Mouse (Mus musculus) thymus, postnatal 36 days (tissue): ENCODE data around the gene Plxnb2.

Experiments used
- DNase-seq, 2 experiments: peaks; one replicate each; pipeline ENCODE4 v3.0.0; 2022; ENCODE audit warnings: mixed read lengths in 2 of 2

Gene Plxnb2

DNA sequence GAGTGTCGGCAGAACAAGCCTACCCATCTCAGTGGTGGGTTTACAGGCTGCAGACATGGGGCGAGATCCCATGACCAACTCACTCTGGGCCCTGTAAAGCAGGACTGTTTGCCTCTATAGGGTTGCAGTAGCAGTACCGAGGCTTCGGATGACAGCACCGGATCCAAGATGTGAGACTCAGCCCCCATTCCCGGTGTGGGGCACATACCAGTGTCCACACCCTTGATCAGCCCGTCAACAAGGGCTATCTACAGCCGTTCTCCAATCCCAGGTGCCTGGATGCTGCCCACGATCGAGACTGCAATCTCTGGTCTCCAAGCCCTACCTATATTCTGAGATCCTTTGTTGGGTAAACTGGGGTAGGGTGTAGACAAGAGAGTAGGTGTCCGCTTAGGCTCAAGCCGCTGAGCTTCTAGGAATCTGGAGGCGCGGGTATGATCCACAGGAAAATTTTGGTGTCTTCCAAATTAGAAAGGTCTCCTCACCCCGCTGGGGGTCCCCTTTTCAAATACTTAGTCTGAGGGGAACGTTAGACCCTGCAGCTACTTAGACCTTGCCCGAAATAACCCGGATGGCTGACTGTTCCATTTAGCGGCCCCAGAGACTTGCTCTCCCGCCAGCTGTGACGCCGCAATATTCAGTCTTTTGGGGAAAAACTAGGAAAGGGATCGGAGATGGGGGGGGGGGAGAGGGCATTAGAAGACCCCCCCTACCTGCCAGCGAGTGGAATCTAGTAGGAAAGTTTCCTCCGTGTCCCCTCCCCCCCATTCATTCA is 31.9 kb downstream of the Plxnb2 start:
- DNase-seq: no peak

DNA sequence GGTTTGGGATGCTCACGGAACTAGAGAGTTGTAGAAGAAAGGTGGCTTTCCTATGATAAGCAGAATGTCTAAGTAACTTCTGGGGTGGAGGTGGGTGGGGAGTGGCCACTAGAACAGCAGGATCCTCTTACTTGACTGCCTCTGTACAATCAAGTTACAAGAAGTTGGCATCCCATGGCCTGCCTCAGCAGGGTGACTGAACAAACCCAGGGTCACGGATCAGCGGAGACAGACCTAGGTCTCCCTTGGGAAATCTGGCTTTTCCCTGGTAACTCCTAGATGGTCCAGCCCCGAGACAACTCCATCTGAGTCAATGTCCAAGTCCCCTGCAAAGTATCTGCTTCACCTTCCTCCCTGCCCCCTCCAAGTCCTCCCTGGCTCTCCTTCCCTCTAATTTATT is 32.7 kb downstream of the Plxnb2 start:
- DNase-seq: no peak

DNA sequence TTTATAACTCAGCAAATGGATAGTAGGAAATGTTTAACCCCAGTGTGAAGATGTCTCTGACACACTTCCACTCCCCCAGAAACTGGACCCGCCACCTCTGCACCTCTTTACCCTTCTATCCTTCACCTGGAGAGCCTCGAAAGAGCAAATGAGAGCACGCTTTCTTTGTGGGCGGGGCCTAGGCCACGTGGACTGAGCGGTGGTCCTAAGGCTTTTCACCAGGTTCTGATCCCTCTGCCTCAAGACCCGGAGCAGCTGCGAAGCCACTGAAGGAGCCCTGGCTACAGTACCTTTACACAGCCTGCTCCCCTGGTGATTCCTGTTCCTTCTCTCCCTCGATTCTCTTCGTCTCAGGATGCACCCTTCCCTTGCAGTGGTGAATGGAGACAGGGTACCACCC is 33.1 kb downstream of the Plxnb2 start:
- DNase-seq: no peak

DNA sequence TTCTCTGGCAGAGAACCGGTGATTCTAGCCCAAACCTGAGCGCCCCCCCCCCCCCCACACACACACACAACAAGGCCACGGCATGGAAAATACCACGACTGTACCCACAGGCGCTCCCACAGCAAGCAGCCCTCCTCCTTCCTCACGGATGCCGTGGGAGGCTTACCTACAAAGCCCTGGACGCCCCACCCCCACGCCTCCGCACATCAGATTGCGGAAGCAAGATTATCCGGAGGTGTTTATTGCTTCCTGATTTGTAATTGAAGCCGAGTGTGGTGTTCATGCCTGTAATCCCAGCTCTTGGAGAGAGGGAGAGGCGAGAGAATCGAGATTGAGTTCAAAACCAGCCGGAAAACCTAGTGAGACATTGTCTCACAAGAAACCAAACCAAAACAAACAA is 33.6 kb downstream of the Plxnb2 start:
- peak; percentile 74 to 82 for DNase-seq

DNA sequence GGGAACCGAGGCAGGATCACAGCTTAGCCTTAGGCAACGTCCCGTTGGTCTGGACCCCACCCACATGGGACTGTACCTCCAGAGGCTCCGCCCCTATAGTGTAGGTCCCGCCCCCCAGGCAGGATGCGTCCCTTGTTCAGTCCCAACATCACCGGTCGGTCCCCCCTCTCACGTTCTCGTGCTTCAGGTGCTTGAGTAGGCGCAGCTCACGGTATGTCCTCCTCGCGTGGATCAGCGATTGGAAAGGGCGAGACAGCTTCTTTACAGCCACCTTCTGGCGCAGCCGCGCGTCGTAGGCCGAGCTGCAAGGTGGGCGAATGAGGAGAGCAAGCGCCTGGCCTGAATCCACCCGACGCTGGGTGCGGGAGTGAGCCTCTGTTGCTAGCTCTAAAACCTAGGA is 34.1 kb downstream of the Plxnb2 start:
- DNase-seq: peak; percentile 64 to 75

DNA sequence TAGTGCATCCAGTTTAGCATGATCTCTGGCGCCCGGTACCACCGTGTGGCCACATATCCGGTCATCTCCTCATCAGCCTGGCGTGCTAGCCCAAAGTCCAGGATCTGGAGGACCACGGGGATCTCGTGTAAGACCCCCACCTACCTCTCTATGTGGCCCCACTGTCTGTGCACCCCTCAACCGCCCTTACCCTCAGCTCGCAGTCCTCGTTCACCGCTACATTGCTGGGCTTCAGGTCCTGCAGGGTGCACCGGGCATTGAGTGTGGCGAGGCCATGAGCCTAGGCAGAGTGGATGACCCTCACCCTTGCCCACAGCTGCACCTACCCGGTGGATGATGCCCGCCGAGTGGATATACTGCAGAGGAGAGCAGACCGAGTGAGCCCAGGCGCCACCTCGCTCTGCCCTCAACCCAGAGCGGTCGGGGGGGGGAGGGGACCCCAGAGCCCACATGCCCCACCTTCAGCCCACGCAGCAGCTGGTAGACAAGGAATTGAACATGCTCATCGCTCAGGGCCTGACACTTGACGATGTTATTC is 34.7 kb downstream of the Plxnb2 start:
- DNase-seq: peak in 1 of 2 experiments; percentile 9

DNA sequence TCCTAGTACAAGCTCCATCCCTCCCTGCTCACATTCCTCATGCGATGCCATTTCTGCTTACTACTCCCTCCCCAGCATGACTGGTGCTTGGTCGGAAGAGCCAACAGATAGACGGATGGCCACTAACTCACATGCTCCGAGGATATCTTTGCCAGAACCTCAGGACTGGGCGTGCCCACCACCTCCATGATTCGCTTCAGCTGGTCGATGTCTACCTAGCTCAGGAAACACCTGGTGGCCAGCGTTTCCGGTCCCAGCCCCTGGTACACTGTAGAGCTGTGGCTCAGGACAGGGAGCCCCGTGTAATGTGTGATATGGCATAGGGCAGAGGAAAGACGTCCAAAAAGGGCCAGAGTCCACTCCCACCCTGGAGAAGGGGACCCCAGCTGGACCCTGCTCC is 35.6 kb downstream of the Plxnb2 start:
- no peak for DNase-seq

DNA sequence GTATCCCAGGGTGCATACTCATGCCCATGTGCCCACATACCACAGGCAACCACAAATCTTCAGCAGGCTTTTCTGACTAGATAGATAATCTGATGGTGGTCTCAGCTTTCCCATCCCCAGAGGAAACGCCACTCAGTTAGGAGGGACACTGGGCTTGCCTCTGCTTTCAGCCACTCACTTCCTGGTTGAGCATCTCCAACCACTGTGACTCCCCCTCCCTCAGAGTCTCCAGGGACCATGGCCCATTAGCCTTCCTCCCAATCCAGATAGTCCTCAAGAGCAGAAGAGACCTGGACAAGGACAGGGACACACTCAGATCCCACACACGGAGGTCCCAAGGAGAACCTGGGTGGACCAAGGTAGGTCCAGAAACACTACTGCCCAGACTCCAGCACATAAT is 37.5 kb downstream of the Plxnb2 start:
- no peak for DNase-seq

DNA sequence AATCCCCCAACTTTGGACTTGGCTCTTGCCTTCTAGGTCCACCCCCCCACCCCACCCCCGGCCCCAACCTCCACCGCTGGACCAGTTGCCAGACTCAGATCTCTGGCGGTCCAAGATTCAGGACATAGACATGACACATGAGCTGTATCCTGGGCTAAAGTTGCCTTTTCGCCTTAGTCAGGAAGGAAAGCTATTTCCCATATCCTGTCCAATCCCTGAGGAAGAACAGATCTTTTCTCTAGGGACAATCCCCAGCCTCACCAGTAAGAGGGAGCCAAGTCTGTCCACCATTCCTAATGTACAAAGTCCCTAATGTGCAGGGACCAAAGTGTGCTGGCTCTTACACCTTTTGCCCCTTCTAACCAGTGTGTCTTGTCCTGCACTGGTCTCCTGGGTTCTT is 38.7 kb downstream of the Plxnb2 start:
- no peak for DNase-seq

DNA sequence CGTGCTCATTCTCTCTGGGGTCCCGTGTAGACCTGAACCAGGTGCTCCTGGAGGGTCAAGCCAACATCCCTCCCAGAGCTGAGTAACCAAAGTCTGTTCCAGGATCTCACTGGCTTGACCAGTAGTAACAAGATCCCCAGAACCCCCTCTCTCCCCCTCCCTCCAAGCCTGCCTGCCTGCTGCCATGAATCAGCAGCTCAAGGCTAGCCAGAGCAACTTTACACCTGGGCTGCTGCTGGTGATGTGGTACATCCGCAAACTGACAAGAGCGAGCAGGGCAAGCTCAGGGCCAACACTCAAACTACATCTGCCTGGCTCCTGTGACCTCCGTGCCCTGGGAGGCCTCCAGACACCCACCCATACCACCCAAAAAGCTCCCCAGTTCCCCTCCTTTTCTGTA is 39.1 kb downstream of the Plxnb2 start:
- DNase-seq: no peak

DNA sequence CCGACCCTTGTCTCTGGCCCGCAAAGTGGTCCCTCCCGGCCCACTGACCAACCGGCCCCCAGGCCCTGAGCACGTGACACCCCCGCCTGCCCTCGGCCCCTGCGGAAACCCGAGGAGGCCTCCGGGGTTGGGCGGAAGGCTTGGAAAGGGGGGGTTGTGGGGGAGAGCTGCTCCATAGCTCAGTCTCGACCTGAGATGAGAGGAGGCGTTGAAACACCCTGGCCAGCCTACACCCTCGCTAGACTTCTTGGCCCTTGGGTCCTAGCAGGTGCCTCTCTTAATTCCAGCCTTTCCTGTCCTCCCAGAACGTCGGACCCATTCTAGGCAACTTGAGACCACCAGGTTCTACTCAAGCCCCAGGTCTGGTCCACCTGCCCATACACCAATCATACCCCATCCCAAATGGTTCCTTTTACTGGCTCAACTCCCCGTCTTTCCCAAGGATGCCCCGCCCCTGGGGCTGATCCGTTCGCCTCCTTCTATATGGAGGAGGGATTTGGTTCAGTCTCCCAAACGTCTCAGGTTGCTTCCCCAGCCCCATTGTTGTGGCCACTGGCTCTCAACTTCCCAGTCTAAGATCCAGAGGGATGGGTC is 39.8 kb downstream of the Plxnb2 start, which contains the start of gene Mapk12:
TSS of gene Mapk12 (minus strand) at position 45 of the 594 bp plus-strand sequence.
- DNase-seq: no peak

DNA sequence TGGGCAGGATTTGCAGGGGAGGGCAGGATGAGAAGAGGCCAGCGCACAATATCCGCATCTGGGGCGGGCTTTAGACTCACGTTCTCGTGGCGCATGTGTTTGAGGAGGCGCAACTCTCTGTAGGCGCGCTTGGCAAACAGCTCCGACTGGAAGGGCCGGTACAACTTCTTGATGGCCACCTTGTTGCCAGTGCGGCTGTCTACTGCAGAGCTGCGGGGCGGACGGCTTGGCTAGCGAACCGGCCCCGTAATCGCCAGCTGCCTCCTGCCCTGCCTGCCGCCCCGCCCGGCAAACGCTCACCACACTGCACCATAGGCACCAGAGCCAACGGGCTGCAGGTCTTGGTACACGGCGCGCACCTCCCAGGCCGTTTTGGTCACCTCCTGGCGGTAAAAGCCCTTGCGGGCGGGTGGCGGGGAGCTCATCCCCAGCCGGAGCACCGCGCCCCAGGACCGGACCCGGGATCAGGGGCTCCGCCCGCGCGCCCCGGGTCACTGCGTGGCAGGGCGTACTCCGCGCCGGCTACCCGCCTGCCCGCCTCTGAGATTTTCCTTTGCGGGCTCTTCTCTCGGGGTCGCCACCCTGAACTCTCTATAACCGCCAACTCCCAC is 40.4 kb downstream of the Plxnb2 start:
- no peak for DNase-seq

DNA sequence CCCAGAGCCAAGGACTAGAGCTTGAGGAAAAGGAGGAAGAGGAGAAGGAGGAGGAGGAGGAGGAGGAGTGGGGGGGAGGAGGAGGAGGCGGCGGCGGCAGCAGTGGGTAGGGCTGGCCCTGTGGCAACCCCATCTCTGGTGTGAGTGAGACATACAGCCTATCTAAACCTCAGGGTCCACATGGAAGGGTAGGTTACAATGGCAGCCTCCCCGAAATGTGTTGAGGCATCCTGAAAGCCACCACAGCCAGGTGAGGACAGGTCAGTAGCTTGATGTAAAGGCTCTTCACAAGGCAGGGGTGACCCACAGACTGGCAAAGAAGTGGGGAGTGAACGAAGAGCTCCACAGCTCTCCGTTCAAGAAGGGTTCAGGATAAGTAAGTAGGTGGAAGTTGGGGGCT is 42.1 kb downstream of the Plxnb2 start:
- DNase-seq: no peak

DNA sequence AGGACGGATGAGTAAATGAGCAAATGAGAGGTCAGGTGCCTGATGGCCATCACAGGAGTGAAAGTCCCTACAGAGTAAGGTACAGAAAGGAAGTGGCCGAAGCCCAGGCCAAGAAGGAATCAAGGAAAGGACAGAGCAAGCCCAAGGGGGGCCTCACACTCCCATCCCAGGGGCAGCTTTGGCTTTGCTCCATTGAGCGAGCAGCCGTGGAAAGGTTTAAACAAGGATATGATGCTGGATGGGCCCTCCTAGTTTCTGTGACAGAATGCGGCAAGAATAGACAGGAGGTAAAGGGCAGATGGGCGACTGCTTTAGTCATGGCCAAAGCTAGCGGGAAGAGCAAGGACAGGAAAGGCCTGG is 42.6 kb downstream of the Plxnb2 start:
- no peak for DNase-seq

DNA sequence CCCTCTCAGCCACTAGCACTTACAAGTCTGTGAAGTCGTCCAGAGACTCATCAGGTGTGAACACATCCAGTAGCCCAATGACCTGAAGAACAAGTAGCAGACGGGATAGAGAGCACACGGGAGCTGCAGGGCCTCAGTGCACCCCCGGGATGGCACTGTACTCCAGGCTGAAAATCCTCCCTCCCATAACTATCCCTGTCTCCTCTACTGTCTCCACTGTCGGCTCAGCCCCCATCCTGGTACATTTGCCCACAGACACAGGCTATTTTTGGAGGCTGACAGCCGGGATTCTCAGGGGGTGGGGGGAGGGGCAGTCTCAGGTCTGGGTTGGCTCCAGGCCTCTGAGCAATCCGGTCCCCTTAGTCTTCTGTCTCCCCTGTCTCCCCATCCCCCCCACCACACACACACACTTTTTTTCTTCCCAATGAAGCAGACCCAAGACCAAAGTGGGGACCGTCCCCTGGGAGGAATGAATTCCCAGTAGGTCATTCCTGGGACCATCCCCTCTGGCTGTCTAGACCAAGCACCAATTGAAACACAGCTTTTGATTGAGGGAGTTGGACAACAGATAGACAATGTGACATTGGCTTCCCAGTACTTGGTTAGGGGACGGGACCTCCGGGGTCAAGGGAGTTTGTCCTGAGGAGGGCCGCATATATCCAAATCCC is 43.1 kb downstream of the Plxnb2 start:
- DNase-seq: no peak

DNA sequence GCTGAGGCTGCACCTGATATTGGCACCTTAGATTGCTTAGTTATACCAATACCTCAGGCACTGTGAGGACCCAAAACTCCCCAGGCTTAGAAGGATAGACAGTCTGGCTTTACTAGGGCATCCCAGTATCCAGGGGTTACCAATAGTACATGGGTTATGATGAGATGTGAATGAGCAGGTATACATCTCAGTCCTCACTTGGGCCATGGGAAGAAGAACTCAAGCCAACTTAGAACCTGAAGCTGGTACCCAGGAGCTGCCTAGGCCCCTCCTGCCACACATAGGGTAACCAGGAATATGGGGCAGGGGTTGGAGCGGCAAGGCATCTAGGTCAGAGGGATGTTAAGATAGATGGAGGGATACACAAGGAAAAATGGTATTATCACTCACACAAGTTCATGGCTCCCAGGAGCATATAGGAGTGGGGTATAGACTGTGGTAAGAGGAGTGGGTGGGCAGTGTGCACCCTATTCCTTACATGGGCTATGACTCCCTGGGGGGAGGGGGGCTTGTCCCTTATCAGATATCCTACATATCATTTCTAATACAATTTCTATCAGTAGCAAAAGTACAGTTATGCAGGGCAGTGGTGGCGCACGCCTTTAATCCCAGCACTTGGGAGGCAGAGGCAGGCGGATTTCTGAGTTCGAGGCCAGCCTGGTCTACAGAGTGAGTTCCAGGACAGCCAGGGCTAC is 44.0 kb downstream of the Plxnb2 start:
- no peak for DNase-seq

DNA sequence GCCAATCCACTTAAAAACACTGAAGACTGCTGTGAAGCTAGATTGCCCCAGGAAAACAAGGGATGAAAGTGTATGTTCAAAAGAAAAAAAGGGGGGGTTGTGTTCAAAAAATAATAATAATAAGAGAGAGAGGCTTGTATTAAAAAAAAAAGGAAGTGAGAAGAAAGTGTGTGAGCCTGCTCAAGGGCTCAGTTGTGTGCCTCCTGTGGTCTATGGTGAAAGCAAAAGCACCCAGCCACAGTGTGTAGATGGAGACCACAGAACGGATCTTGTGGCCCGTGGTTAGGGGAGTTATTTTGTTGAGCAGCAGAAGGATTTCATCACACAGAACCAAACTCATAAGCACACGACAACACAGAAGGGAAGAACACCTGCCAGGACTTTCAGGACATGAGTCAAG is 49.3 kb downstream of the Plxnb2 start:
- peak; percentile 48 to 56 for DNase-seq

DNA sequence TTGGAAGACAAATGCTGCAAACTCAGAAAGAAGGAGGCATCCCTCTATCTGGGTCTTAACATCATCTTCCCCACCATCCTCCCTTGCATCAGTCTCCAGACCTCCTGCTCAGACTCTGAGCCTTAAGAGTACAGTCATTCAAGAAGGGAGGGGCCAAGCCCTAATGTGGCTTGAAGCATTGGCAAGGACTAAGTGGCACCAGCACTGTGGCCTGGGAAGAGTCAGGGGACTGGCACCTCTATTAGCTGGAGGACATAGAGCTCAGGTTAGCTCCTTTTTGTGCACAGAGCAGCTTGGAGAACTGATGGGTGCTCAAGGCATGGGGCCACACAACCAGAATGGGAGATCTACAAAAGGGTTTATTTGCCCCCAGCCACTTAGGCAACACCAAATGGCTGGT is 50.3 kb downstream of the Plxnb2 start:
- DNase-seq: no peak

DNA sequence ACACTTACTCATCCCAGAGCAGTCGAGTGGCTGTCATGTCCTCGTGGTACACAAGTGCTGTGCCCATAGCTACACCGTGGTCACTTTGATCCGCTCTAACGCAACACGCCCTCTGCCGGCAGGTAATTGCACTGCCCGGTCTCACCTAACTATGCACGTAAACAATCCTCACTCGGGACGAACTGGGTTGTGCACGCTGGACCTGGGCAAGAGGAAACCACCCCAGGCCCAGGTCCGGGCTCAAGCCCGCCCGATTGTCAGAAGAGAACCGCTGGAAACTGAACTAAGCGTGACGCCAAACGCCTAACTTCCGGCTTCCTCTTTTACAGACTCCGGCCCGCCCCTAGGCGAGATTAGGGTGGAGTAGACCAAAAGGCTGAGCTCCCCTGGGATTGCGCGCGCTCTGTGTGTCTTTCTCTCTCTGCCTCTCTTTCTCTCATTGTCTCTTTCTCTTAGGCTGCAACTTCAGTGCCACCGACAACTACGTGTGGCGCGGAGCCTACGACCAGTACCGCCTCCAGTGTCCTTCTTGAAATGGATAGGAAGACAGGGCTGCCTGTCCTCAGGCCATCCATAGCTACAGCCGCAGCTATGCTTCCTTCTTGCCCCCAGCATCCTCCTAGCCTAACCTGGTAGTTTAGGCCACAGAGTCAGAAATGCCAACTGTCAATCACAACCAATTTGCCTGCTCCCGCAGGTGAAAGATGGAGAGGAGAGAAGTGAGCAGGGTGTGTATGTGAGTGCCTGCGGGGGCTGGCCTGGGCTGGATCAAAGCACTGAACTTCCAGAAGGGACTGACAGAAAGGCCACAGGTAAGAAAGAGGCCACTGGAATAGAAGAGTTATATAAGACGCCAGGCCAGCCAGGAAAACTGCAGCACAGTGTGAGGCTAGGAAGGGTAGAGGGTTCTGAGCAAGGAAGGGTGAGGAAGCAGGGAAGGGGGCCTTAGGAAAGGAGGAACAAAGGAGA is 51.9 kb downstream of the Plxnb2 start, which contains the start of gene Hdac10:
TSS of gene Hdac10 (minus strand) at position 319 of the 969 bp plus-strand sequence.
- DNase-seq: peak; percentile 78 to 81

DNA sequence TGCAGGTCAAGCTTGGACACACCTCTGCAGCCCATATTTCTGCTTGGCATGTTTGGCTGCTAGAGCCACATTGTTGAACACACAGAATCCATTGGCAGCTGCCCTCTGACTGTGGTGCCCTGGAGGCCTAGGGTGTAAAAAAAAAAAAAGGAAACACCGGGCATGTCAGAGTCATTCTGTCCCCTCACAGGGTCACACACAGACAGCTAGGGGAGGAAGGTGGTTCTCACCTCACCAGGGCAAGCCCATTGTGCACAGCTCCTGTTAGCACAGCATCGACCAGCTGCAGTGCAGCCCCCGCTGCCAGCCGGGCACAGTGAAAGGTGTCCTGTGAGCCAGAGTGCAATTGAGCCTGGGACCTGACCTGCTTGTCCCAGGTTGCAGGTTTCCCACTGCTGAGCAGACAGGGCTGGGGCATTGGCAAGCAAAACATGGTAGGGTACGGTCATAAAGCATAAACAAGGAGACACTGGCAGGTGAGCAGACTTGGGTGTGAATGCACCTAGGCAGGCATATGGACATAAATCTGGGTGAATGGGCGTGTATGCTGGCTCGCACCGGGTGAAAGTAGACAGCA is 53.1 kb downstream of the Plxnb2 start:
- DNase-seq: no peak

DNA sequence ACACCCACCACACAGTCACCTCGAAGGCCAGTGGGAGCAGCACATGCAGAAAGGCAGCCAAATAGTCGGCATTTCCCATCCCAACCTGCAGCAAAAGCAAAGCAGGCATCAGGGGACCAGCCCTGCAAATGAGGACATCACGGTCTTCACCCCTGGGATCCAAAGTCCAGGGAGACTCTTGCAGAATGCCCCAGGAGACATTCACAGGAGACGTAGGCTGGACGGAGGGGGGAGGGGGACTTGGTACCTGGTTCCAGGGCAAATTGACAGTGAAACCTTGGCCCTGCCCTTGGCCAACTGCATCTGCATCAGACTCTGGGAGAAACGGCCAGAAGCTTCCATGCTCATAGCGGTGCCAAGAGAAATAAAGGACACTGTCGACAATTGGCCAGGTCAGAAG is 54.0 kb downstream of the Plxnb2 start:
- DNase-seq: no peak
